Mouse (Mus musculus): ENCODE data around the gene Fsd1l. TPM values are rescaled to one million over a fixed set of nuclear protein-coding genes. Genes with fewer than 3 reads are reported as not detected.

The Fsd1l gene
- polyA plus RNA-seq (2015; fragmentation: Nextera tagmentation; extraction: Ambion mirVana) = 10.3 and 13.1 TPM in 2 replicates

DNA sequence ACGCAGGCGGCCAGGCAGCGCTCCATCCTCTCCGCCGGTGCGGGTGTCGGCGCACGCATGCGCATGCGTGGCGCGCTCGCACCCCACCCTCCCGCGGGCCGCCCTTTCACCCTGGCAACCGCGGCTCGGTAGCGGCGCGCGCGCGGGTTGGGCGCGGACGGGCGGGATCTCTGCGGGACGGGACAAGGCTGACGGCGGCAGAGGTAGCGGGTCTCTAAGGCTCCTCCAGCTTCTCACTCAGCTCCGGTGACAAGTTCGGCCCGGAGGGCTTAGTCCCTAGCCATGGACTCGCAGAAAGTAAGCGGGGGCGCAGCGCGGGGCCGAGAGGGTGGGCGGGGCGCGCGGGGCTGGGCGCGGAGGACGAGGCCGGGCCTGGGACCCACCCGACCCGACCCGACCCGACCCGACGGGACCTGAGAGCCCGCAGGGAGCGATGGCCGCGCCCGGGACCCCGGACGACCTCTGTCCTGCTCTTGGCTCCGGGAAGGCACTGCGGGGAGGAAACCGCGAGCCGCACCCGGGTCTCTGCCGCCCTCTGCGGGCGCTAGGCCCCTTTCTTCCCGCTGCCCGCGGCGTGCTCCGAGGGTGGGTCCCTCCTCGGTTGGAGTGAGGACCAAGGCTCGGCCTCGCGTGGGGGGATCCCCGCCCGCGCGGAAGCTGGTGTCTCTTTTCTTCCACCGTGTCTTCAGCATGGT lies at the start of gene Fsd1l:
Gene Fsd1l (plus strand): TSS at position 156 of the 695 bp plus-strand sequence.
- WGBS = under 1% methylated on average over 87 of the region's 88 CpGs
- peak; percentile 87 for ATAC-seq (ENCODE audit: insufficient number of reproducible peaks, low FRiP score, low TSS enrichment, low read depth)
- H3K4me1 ChIP-seq = peaks cover 14% of the 10 kb centered on the region; the same call in 1 of the 2 replicates
- H3K36me3 ChIP-seq = no peaks in the 10 kb centered on the region
- peak within 1 kb of the TSS; percentile 44; the same call in 1 of the 2 replicates for H3K27ac ChIP-seq (replicated peaks)
- no peaks in the 10 kb centered on the region for H3K9me3 ChIP-seq (replicated peaks)
- H3K9ac ChIP-seq = peak within 1 kb of the TSS; percentile 53
- no peaks in the 10 kb centered on the region for H3K27me3 ChIP-seq
- H3K4me2 ChIP-seq (replicated peaks) = peak within 1 kb of the TSS; percentile 72
- peak within 1 kb of the TSS; percentile 65 for H3K4me3 ChIP-seq (replicated peaks)

DNA sequence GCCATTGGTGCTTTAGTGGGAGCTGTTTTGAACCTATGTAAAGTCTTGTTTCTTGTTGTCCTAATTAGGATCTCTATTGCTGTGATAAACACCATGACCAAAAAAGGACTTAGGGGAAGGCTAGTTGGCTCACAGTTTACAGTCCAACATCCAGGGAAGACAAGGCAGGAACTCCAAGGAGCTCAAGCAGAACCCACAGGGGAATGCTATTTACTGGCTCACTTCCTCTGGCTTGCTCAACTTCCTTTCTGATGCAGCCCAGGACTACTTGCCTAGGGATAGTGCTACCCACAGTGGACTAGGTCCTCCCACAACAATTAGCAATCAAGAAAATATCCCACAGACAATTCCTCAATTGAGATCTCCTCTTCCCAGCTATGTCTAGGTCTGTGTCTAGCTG lies 43.6 kb upstream of the Fsd1l start:
- no peaks in the 10 kb centered on the region for H3K27me3 ChIP-seq
- no peak overlapping the region for H3K4me3 ChIP-seq (replicated peaks)
- ATAC-seq (ENCODE audit: insufficient number of reproducible peaks, low FRiP score, low TSS enrichment, low read depth) = no peak
- H3K4me1 ChIP-seq = no peaks in the 10 kb centered on the region
- H3K9me3 ChIP-seq (replicated peaks) = no peaks in the 10 kb centered on the region
- H3K4me2 ChIP-seq (replicated peaks) = no peak overlapping the region
- H3K36me3 ChIP-seq = no peaks in the 10 kb centered on the region
- H3K27ac ChIP-seq (replicated peaks) = no peak overlapping the region
- no peak overlapping the region for H3K9ac ChIP-seq

DNA sequence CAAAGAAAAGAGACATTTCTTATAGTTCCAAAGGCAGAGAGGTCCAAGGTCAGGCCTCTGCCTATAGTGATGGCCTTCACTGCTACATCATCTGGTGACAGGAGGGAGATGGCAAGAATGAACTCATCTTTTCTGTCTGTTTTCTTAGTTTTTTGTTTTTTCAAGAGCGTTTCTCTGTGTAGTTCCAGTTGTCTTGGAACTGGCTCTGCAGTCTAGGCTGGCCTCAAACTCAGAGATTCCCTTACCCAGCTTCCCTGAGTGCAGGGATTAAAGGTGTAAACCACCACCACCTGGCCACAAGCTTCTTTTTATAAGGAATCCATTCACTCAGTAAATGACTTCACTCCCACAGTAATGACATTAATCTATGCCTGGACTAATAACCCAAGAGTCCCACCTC lies 42.3 kb upstream of the Fsd1l start:
- H3K9ac ChIP-seq = no peak overlapping the region

GRCm38 (mm10) chr4:53589466-53589865 lies 41.8 kb upstream of the Fsd1l start:
- Histone ChIP-seq H3K4me3 (replicated peaks) (no peak overlapping the region), H3K9ac (no peak overlapping the region), H3K27ac (replicated peaks) (no peak overlapping the region), H3K9me3 (replicated peaks) (no peaks in the 10 kb centered on the region), H3K27me3 (no peaks in the 10 kb centered on the region), H3K4me1 (no peaks in the 10 kb centered on the region), H3K4me2 (replicated peaks) (no peak overlapping the region), H3K36me3 (no peaks in the 10 kb centered on the region)
- 83% methylated on average over 4 of the region's 4 CpGs for WGBS
- no peak for ATAC-seq (ENCODE audit: insufficient number of reproducible peaks, low FRiP score, low TSS enrichment, low read depth)

More for the DNA sequence above, 42.3 kb upstream of the Fsd1l start:
- Histone ChIP-seq H3K27me3 (no peaks in the 10 kb centered on the region), H3K4me1 (no peaks in the 10 kb centered on the region), H3K9me3 (replicated peaks) (no peaks in the 10 kb centered on the region), H3K27ac (replicated peaks) (no peak overlapping the region), H3K4me2 (replicated peaks) (no peak overlapping the region), H3K4me3 (replicated peaks) (no peak overlapping the region), H3K36me3 (no peaks in the 10 kb centered on the region)
- ATAC-seq (ENCODE audit: insufficient number of reproducible peaks, low FRiP score, low TSS enrichment, low read depth) = no peak
- 78% methylated on average over 1 of the region's 1 CpGs for WGBS

DNA sequence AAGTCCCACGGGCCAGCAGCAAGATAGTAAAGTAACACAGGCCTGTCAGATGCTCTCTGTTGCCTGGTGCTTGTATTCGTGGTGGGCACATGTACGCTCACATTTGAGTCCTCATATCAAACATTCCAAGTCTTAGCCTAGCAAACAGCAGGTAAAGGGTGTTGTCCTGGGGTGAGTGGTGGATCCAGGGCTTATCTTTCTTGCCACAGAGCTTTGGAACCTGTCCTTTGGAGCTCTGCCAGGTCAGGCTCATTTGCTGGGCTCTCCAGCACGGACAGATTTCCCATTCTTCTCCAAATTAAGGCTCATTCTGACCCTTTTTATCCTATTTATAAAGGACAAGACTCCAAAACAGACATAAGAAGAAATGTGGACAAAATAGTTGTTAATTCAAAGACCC lies 41.1 kb upstream of the Fsd1l start:
- 71% methylated on average over 4 of the region's 4 CpGs for WGBS
- Histone ChIP-seq H3K9me3 (replicated peaks) (no peaks in the 10 kb centered on the region), H3K4me1 (no peaks in the 10 kb centered on the region), H3K27ac (replicated peaks) (no peak overlapping the region), H3K9ac (no peak overlapping the region), H3K4me3 (replicated peaks) (no peak overlapping the region), H3K27me3 (no peaks in the 10 kb centered on the region), H3K36me3 (no peaks in the 10 kb centered on the region), H3K4me2 (replicated peaks) (no peak overlapping the region)
- ATAC-seq (ENCODE audit: insufficient number of reproducible peaks, low FRiP score, low TSS enrichment, low read depth) = no peak

- H3K27ac ChIP-seq (replicated peaks) = no peak overlapping the region
- H3K4me1 ChIP-seq = no peaks in the 10 kb centered on the region
- H3K9ac ChIP-seq = no peak overlapping the region
- H3K9me3 ChIP-seq (replicated peaks) = no peaks in the 10 kb centered on the region
- no peaks in the 10 kb centered on the region for H3K27me3 ChIP-seq
- 84% methylated on average over 7 of the region's 7 CpGs for WGBS
- H3K4me3 ChIP-seq (replicated peaks) = no peak overlapping the region
- H3K4me2 ChIP-seq (replicated peaks) = no peak overlapping the region
- H3K36me3 ChIP-seq = no peaks in the 10 kb centered on the region
- ATAC-seq (ENCODE audit: insufficient number of reproducible peaks, low FRiP score, low TSS enrichment, low read depth) = no peak
Measured at GRCm38 (mm10) chr4:53590691-53591447, 40.4 kb upstream of the Fsd1l start.

GRCm38 (mm10) chr4:53591536-53591935 lies 39.7 kb upstream of the Fsd1l start:
- no peak overlapping the region for H3K4me2 ChIP-seq (replicated peaks)
- H3K27ac ChIP-seq (replicated peaks) = no peak overlapping the region
- no peaks in the 10 kb centered on the region for H3K36me3 ChIP-seq
- 89% methylated on average over 11 of the region's 11 CpGs for WGBS
- no peaks in the 10 kb centered on the region for H3K27me3 ChIP-seq
- ATAC-seq (ENCODE audit: insufficient number of reproducible peaks, low FRiP score, low TSS enrichment, low read depth) = no peak
- H3K4me1 ChIP-seq = no peaks in the 10 kb centered on the region
- no peaks in the 10 kb centered on the region for H3K9me3 ChIP-seq (replicated peaks)
- no peak overlapping the region for H3K9ac ChIP-seq
- H3K4me3 ChIP-seq (replicated peaks) = no peak overlapping the region

GRCm38 (mm10) chr4:53591941-53592340 lies 39.3 kb upstream of the Fsd1l start:
- no peaks in the 10 kb centered on the region for H3K9me3 ChIP-seq (replicated peaks)
- 0 out of 2 replicates have a peak overlapping the region, but pooled peaks have one; percentile 28 for H3K27ac ChIP-seq (replicated peaks)
- ATAC-seq (ENCODE audit: insufficient number of reproducible peaks, low FRiP score, low TSS enrichment, low read depth) = no peak
- no peaks in the 10 kb centered on the region for H3K27me3 ChIP-seq
- no peak overlapping the region for H3K9ac ChIP-seq
- H3K4me3 ChIP-seq (replicated peaks) = no peak overlapping the region
- WGBS = 69% methylated on average over 8 of the region's 8 CpGs
- no peaks in the 10 kb centered on the region for H3K36me3 ChIP-seq
- no peak overlapping the region for H3K4me2 ChIP-seq (replicated peaks)
- H3K4me1 ChIP-seq = no peaks in the 10 kb centered on the region

DNA sequence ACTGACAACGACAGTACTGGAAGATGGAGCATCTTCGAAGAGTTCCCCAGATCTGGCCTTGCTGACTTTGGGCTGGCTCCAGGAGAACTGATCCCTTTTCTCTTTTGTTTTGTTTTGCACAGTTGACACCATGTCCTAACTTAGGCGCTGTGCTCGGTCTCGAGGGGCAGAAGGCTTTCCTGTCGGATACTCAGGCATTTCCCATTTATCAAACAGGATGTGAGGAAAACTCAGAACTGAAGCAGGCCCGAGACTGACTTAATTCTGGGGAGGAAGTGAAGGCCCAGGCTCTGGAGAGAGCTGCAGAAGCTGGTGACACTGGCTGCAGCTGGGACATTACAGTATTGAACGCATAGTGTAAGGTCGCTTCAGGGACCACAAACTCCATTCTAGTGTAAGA lies 38.9 kb upstream of the Fsd1l start:
- no peaks in the 10 kb centered on the region for H3K36me3 ChIP-seq
- no peak overlapping the region for H3K9ac ChIP-seq
- H3K4me1 ChIP-seq = no peaks in the 10 kb centered on the region
- H3K4me2 ChIP-seq (replicated peaks) = no peak overlapping the region
- H3K4me3 ChIP-seq (replicated peaks) = no peak overlapping the region
- ATAC-seq (ENCODE audit: insufficient number of reproducible peaks, low FRiP score, low TSS enrichment, low read depth) = no peak
- 63% methylated on average over 9 of the region's 9 CpGs for WGBS
- no peaks in the 10 kb centered on the region for H3K9me3 ChIP-seq (replicated peaks)
- H3K27me3 ChIP-seq = no peaks in the 10 kb centered on the region
- H3K27ac ChIP-seq (replicated peaks) = 0 out of 2 replicates have a peak overlapping the region, but pooled peaks have one; percentile 28

DNA sequence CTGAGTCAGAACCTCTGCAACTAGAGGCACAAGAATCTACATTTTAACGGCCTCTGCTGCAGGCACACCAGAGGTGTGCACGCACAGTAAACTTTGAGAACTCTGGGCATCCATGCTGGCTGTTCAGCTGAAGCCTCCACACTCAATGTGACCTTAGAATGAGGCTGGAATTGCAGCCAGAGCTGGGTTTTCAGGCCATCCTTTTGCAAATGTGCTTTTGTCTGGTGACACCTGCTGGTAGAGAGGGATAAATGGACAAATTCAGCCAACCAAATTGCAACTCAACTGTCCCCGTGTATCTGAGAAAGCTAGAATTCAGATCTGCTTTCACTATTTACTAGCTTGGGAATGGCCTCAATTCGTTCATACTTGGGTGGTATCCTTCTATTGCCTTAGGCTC lies 37.1 kb upstream of the Fsd1l start:
- Histone ChIP-seq H3K4me3 (replicated peaks) (no peak overlapping the region), H3K9ac (no peak overlapping the region), H3K4me2 (replicated peaks) (no peak overlapping the region), H3K4me1 (no peaks in the 10 kb centered on the region), H3K36me3 (no peaks in the 10 kb centered on the region), H3K27me3 (no peaks in the 10 kb centered on the region), H3K27ac (replicated peaks) (no peak overlapping the region), H3K9me3 (replicated peaks) (no peaks in the 10 kb centered on the region)
- ATAC-seq (ENCODE audit: insufficient number of reproducible peaks, low FRiP score, low TSS enrichment, low read depth) = no peak
- WGBS = 23% methylated on average over 4 of the region's 4 CpGs

DNA sequence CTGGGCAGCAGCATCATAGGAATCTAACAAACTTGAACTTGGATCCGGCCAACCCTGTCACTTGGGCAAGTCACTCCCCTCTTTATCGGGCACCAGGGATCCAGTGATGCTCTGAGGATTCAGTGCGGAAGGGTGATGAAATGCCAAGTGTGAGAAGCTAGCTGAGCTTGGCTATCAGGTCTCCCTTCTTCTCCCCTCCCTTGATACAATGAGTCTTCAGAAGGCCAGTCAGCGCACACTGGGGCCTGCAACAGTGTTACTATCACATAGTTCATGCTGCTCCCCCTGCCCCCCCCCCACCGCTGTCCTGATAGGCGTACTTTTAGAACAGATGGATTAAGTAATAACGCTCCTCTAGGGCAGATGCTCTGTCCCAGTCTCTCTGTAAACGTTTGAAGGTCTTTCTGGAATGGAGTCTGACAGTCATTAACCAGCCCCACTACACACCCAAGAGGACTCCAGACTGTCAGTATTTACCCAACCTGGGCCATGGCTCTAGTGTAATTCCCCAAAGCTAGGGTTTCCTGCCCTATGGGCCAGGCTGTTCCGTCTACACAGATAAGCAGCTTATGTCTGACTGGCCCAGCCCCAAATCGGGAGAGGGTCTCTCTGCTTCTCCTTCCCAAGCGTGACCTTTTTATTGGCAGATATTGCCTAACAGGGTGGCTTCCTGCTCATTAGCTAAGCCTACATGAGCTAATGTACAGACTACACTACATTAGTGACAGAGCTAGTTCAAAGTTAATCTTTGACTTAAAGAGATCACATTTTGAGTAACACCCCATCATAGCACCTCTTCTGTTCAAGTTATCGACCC lies 35.8 kb upstream of the Fsd1l start:
- Histone ChIP-seq H3K4me2 (replicated peaks) (no peak overlapping the region), H3K27me3 (no peaks in the 10 kb centered on the region), H3K4me3 (replicated peaks) (no peak overlapping the region), H3K36me3 (no peaks in the 10 kb centered on the region), H3K27ac (replicated peaks) (no peak overlapping the region), H3K9ac (no peak overlapping the region), H3K9me3 (replicated peaks) (no peaks in the 10 kb centered on the region), H3K4me1 (no peaks in the 10 kb centered on the region)
- ATAC-seq (ENCODE audit: insufficient number of reproducible peaks, low FRiP score, low TSS enrichment, low read depth) = no peak
- 65% methylated on average over 12 of the region's 12 CpGs for WGBS

Measured in embryonic facial prominence, embryonic 15.5 days (tissue).